Mouse (Mus musculus): ENCODE data around the gene Focad. TPM values are rescaled to one million over a fixed set of nuclear protein-coding genes. Genes with fewer than 3 reads are reported as not detected.

Focad gene
- polyA plus RNA-seq, 1 experiment from 2014 or later: 4.8 TPM

GRCm38 (mm10) chr4:88437166-88437565 lies 342.7 kb downstream of the Focad start:
- Histone ChIP-seq H3K9ac (ENCODE audit: low read depth, low read length) (no peak overlapping the region), H3K4me2 (replicated peaks; ENCODE audit: low read depth) (no peak overlapping the region), H3K9me3 (ENCODE audit: control insufficient read depth) (no peaks in the 10 kb centered on the region), H3K4me3 (ENCODE audit: low read depth, low read length) (no peak overlapping the region), H3K36me3 (ENCODE audit: control insufficient read depth, insufficient read depth) (no peaks in the 10 kb centered on the region), H3K4me1 (replicated peaks; ENCODE audit: control insufficient read depth, insufficient read depth, low read length) (0 out of 2 replicates have a peak, but pooled peaks cover 3% of the 10 kb centered on the region), H3K27ac (ENCODE audit: low read depth, low read length) (no peak overlapping the region), H3K27me3 (replicated peaks; ENCODE audit: control insufficient read depth, insufficient read depth, low read length) (no peaks in the 10 kb centered on the region)
- no peak for ATAC-seq
- no peak for TF ChIP-seq CTCF (IDR thresholded peaks at IDR 0.05; ENCODE audit: low read depth)
- 59% methylated on average over 3 of the region's 3 CpGs for WGBS

- Histone ChIP-seq H3K27ac (ENCODE audit: low read depth, low read length) (no peak overlapping the region), H3K4me1 (replicated peaks; ENCODE audit: control insufficient read depth, insufficient read depth, low read length) (0 out of 2 replicates have a peak, but pooled peaks cover 3% of the 10 kb centered on the region), H3K9me3 (ENCODE audit: control insufficient read depth) (no peaks in the 10 kb centered on the region), H3K36me3 (ENCODE audit: control insufficient read depth, insufficient read depth) (no peaks in the 10 kb centered on the region), H3K27me3 (replicated peaks; ENCODE audit: control insufficient read depth, insufficient read depth, low read length) (no peaks in the 10 kb centered on the region), H3K4me3 (ENCODE audit: low read depth, low read length) (no peak overlapping the region), H3K4me2 (replicated peaks; ENCODE audit: low read depth) (peak overlapping the region; percentile 68), H3K9ac (ENCODE audit: low read depth, low read length) (no peak overlapping the region)
- no peak for TF ChIP-seq CTCF (IDR thresholded peaks at IDR 0.05; ENCODE audit: low read depth)
- 14% methylated on average over 2 of the region's 2 CpGs for WGBS
- no peak for ATAC-seq
These were observed 343.5 kb downstream of the Focad start for GRCm38 (mm10) chr4:88437917-88438316.

- Histone ChIP-seq H3K4me3 (ENCODE audit: low read depth, low read length) (peak within 1 kb of the TSS; percentile 41), H3K4me2 (replicated peaks; ENCODE audit: low read depth) (peak within 1 kb of the TSS; percentile 68), H3K9me3 (ENCODE audit: control insufficient read depth) (no peaks in the 10 kb centered on the region), H3K27ac (ENCODE audit: low read depth, low read length) (no peak within 1 kb of the TSS), H3K4me1 (replicated peaks; ENCODE audit: control insufficient read depth, insufficient read depth, low read length) (0 out of 2 replicates have a peak, but pooled peaks cover 3% of the 10 kb centered on the region), H3K27me3 (replicated peaks; ENCODE audit: control insufficient read depth, insufficient read depth, low read length) (no peaks in the 10 kb centered on the region), H3K36me3 (ENCODE audit: control insufficient read depth, insufficient read depth) (no peaks in the 10 kb centered on the region), H3K9ac (ENCODE audit: low read depth, low read length) (peak within 1 kb of the TSS; percentile 40; the same call in 1 of the 2 replicates)
- 5% methylated on average over 14 of the region's 14 CpGs for WGBS
- TF ChIP-seq CTCF (IDR thresholded peaks at IDR 0.05; ENCODE audit: low read depth): no peak
- ATAC-seq: peak; percentile 54; the same call in 1 of the 2 replicates
These were observed 344.0 kb downstream of the Focad start, which contains the start of gene Hacd4 for GRCm38 (mm10) chr4:88438326-88438989. Gene Hacd4, minus strand, starts transcription at chr4:88438928.

- H3K36me3 ChIP-seq (ENCODE audit: control insufficient read depth, insufficient read depth): no peaks in the 10 kb centered on the region
- no peak for TF ChIP-seq CTCF (IDR thresholded peaks at IDR 0.05; ENCODE audit: low read depth)
- WGBS: 10% methylated on average over 4 of the region's 4 CpGs
- peak overlapping the region; percentile 68 for H3K4me2 ChIP-seq (replicated peaks; ENCODE audit: low read depth)
- H3K9ac ChIP-seq (ENCODE audit: low read depth, low read length): peak overlapping the region; percentile 40; the same call in 1 of the 2 replicates
- H3K27me3 ChIP-seq (replicated peaks; ENCODE audit: control insufficient read depth, insufficient read depth, low read length): no peaks in the 10 kb centered on the region
- 0 out of 2 replicates have a peak, but pooled peaks cover 3% of the 10 kb centered on the region for H3K4me1 ChIP-seq (replicated peaks; ENCODE audit: control insufficient read depth, insufficient read depth, low read length)
- H3K4me3 ChIP-seq (ENCODE audit: low read depth, low read length): peak overlapping the region; percentile 41
- H3K9me3 ChIP-seq (ENCODE audit: control insufficient read depth): no peaks in the 10 kb centered on the region
- ATAC-seq: no peak
- H3K27ac ChIP-seq (ENCODE audit: low read depth, low read length): no peak overlapping the region
These were observed 344.5 kb downstream of the Focad start for GRCm38 (mm10) chr4:88438990-88439329.

- WGBS: 81% methylated on average over 6 of the region's 6 CpGs
- H3K27ac ChIP-seq (ENCODE audit: low read depth, low read length): no peak overlapping the region
These were observed 345.3 kb downstream of the Focad start for GRCm38 (mm10) chr4:88439669-88440123.

GRCm38 (mm10) chr4:88440814-88441213 lies 346.4 kb downstream of the Focad start:
- Histone ChIP-seq H3K9me3 (ENCODE audit: control insufficient read depth) (no peaks in the 10 kb centered on the region), H3K36me3 (ENCODE audit: control insufficient read depth, insufficient read depth) (no peaks in the 10 kb centered on the region), H3K4me3 (ENCODE audit: low read depth, low read length) (no peak overlapping the region), H3K4me1 (replicated peaks; ENCODE audit: control insufficient read depth, insufficient read depth, low read length) (0 out of 2 replicates have a peak, but pooled peaks cover 3% of the 10 kb centered on the region), H3K9ac (ENCODE audit: low read depth, low read length) (no peak overlapping the region), H3K4me2 (replicated peaks; ENCODE audit: low read depth) (no peak overlapping the region), H3K27me3 (replicated peaks; ENCODE audit: control insufficient read depth, insufficient read depth, low read length) (no peaks in the 10 kb centered on the region), H3K27ac (ENCODE audit: low read depth, low read length) (no peak overlapping the region)
- WGBS: 89% methylated on average over 7 of the region's 7 CpGs
- no peak for ATAC-seq
- no peak for TF ChIP-seq CTCF (IDR thresholded peaks at IDR 0.05; ENCODE audit: low read depth)

More at GRCm38 (mm10) chr4:88439669-88440123, 345.3 kb downstream of the Focad start:
- no peak for ATAC-seq
- H3K4me1 ChIP-seq (replicated peaks; ENCODE audit: control insufficient read depth, insufficient read depth, low read length): 0 out of 2 replicates have a peak, but pooled peaks cover 3% of the 10 kb centered on the region
- no peak overlapping the region for H3K9ac ChIP-seq (ENCODE audit: low read depth, low read length)
- H3K27me3 ChIP-seq (replicated peaks; ENCODE audit: control insufficient read depth, insufficient read depth, low read length): no peaks in the 10 kb centered on the region
- H3K4me2 ChIP-seq (replicated peaks; ENCODE audit: low read depth): no peak overlapping the region
- no peaks in the 10 kb centered on the region for H3K36me3 ChIP-seq (ENCODE audit: control insufficient read depth, insufficient read depth)
- no peaks in the 10 kb centered on the region for H3K9me3 ChIP-seq (ENCODE audit: control insufficient read depth)
- H3K4me3 ChIP-seq (ENCODE audit: low read depth, low read length): no peak overlapping the region
- TF ChIP-seq CTCF (IDR thresholded peaks at IDR 0.05; ENCODE audit: low read depth): no peak

Data from intestine, postnatal 0 days (tissue).